In the genomic region with DNA sequence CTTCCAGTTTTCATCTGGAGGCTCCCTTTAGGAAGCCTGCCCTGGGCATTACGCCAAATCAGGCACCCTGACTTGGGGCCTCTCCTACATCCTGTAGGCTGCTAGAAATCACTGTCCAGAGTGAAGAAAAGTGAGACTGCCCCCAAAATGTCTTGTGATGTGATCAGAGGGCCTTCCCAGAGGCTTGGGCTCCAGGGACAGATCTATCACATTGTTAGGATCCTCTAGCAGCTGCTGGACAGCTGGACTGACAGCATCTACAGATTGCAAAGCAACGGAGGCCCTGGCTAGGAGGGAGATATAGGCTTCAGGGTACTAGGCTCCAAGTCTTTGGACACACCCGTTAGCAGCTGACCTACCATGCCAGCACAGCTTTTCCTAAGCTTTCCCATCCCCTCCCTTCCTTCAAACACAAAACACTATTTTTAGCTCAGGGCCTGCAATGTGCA, we compare ENCODE assay signal across 8 mouse cellular contexts. TPM values are rescaled to one million over a fixed set of nuclear protein-coding genes. Genes with fewer than 3 reads are reported as not detected.
A peak's percentile ranks its signal among the peaks of the same experiment; 100 is the strongest.
DNase-seq lines count a peak whose midpoint lies in the region; ATAC-seq and TF ChIP-seq lines count a peak whose summit lies in the region.

No protein-coding gene starts in this region.

- peak overlapping the region; percentile 96 for H3K27ac ChIP-seq in heart, embryonic 13.5 days (replicated peaks)
- H3K27ac ChIP-seq in liver, adult 2 months (replicated peaks; ENCODE audit: insufficient read depth, low read depth, low read length): 0 out of 2 replicates have a peak overlapping the region, but pooled peaks have one; percentile 35

- TF ChIP-seq POLR2A in liver, adult 2 months (IDR thresholded peaks at IDR 0.05; ENCODE audit: extremely low read depth, insufficient read depth, low read length): no peak

- no peaks in the 10 kb centered on the region; the same call in 1 of the 2 replicates for H3K79me2 ChIP-seq in liver, adult 2 months (ENCODE audit: control insufficient read depth, insufficient read depth, low read length)

- intact Hi-C loops in heart, postnatal 36 days (cut with DNase I): no loop called here

- 16% methylated on average over 3 of the region's 3 CpGs for WGBS in heart, embryonic 13.5 days
- WGBS in liver, adult 2 months: 71% methylated on average over 3 of the region's 3 CpGs

- H3K27me3 ChIP-seq in heart, embryonic 13.5 days (replicated peaks): no peaks in the 10 kb centered on the region
- H3K27me3 ChIP-seq in liver, adult 2 months (ENCODE audit: control insufficient read depth, insufficient read depth, low read length): no peaks in the 10 kb centered on the region

- peak overlapping the region; percentile 51 for H3K4me2 ChIP-seq in heart, embryonic 13.5 days

- H3K9me3 ChIP-seq in heart, embryonic 13.5 days: no peaks in the 10 kb centered on the region

- peaks cover 98% of the 10 kb centered on the region for H3K4me1 ChIP-seq in heart, embryonic 13.5 days
- H3K4me1 ChIP-seq in liver, adult 2 months (ENCODE audit: control insufficient read depth, insufficient read depth, low read length): peaks cover 5% of the 10 kb centered on the region; the same call in 1 of the 2 replicates

- no peak for TF ChIP-seq CTCF in liver, adult 2 months (IDR thresholded peaks at IDR 0.05; ENCODE audit: low read depth, low read length)

- peak; percentile 26; the same call in 1 of the 2 replicates for ATAC-seq in heart, embryonic 13.5 days (ENCODE audit: extremely low read depth, insufficient number of reproducible peaks, low FRiP score, low TSS enrichment)
- no peak for ATAC-seq in erythroblast, adult 5-6 weeks (replicated peaks; ENCODE audit: low FRiP score, poor library complexity, severe bottlenecking)

- peak; percentile 94 for DNase-seq in heart, adult 11 months
- DNase-seq in heart, postnatal 36 days: no peak
- DNase-seq in adipocyte (ENCODE audit: low spot score): peak; percentile 90
- DNase-seq in liver, adult 2 months (ENCODE audit: extremely low read depth, low read depth, low spot score): no peak
- DNase-seq in right cerebral cortex, postnatal 36 days (ENCODE audit: low spot score in 2 of 2): no peak
- no peak for DNase-seq in urinary bladder, postnatal 10 days (ENCODE audit: low spot score)

- H3K9ac ChIP-seq in heart, embryonic 13.5 days: peak overlapping the region; percentile 72
- H3K9ac ChIP-seq in liver, adult 2 months (ENCODE audit: low read depth, low read length): no peak overlapping the region

- H3K4me3 ChIP-seq in heart, embryonic 13.5 days: no peak overlapping the region
- no peak overlapping the region for H3K4me3 ChIP-seq in liver, adult 2 months (ENCODE audit: insufficient read depth, low read depth, low read length)

- peaks cover 100% of the 10 kb centered on the region for H3K36me3 ChIP-seq in heart, embryonic 13.5 days
- H3K36me3 ChIP-seq in liver, adult 2 months (ENCODE audit: control insufficient read depth, insufficient read depth, low read length): peaks cover 38% of the 10 kb centered on the region

RNA-seq across cellular contexts. Expression of a gene that starts 13.5 kb away (rescaled TPM):
- 100 to 1,000 TPM; 111 to 113 TPM for total RNA-seq in heart, postnatal 36 days (2021)
- 218 and 227 TPM in 2 replicates for polyA plus RNA-seq in heart, embryonic 13.5 days (2015; fragmentation: Nextera tagmentation; extraction: Ambion mirVana)
- 42.1 and 49.2 TPM in 2 replicates for total RNA-seq in liver, adult 2 months (2014; rRNA removed)
- 38.0 and 40.4 TPM in 2 replicates for polyA plus RNA-seq in liver, adult 2 months (2012; rRNA removed)
- total RNA-seq in erythroblast, adult 5-6 weeks (2015; ENCODE audit: low replicate concordance): 55.7 and 64.4 TPM in 2 replicates
- total RNA-seq in erythroblast, adult 5-6 weeks (2017; ENCODE audit: low replicate concordance): 57.0 and 75.8 TPM in 2 replicates

RNA-seq across cellular contexts. Expression of a gene that starts 46.5 kb away (rescaled TPM):
- 1 to 10 TPM; 1.4 to 2.3 TPM for total RNA-seq in heart, postnatal 36 days (2021)
- 0.27 and 0.42 TPM in 2 replicates for polyA plus RNA-seq in heart, embryonic 13.5 days (2015; fragmentation: Nextera tagmentation; extraction: Ambion mirVana)
- 48.3 and 80.8 TPM in 2 replicates for total RNA-seq in liver, adult 2 months (2014; rRNA removed)
- polyA plus RNA-seq in liver, adult 2 months (2012; rRNA removed): 30.7 and 33.0 TPM in 2 replicates
- 3.8 TPM in 1 of 2 replicates, not detected in the other for total RNA-seq in erythroblast, adult 5-6 weeks (2015; ENCODE audit: low replicate concordance)
- total RNA-seq in erythroblast, adult 5-6 weeks (2017; ENCODE audit: low replicate concordance): 0.51 and 0.84 TPM in 2 replicates

Comparison
In these comparisons a context has a peak if more than half of its experiments do, and no peak if none do; other contexts are left out.
1. DNase-seq: peak in heart, adult 11 months (single experiment) and adipocyte (single experiment); none in heart, postnatal 36 days (0 of 2), liver, adult 2 months (single experiment), right cerebral cortex, postnatal 36 days (0 of 2) and urinary bladder, postnatal 10 days (single experiment).
2. RNA of a gene that starts 46.5 kb away (total RNA-seq): 48.3 to 80.8 TPM in liver, adult 2 months; 1.4 to 2.3 TPM in heart, postnatal 36 days and 0.51 to 3.8 TPM in erythroblast, adult 5-6 weeks; every median in the first group is over 10 times any median in the second.